Mouse (Mus musculus) thymus, postnatal 25 days (tissue): ENCODE data around the gene Gucy1a1.
"Not testable (repeated sequence)": the region's sequence is repeated elsewhere in the genome, so short reads cannot be mapped to it uniquely, and the experiment has no call there.

ENCODE experiments used
- DNase-seq: peaks from one replicate; pipeline ENCODE4 v3.0.0; 2022

The Gucy1a1 gene

GRCm38 (mm10) chr3:82145126-82145901, at the start of gene Gucy1a1:
Gene Gucy1a1, minus strand, starts transcription at chr3:82145789.
- peak; percentile 16 for DNase-seq

GRCm38 (mm10) chr3:82191559-82192245, 46.1 kb upstream of the Gucy1a1 start:
- DNase-seq = no peak

GRCm38 (mm10) chr3:82185626-82186025, 40.0 kb upstream of the Gucy1a1 start:
- no peak for DNase-seq

- DNase-seq = no peak
Observed at GRCm38 (mm10) chr3:82181500-82181899, 35.9 kb upstream of the Gucy1a1 start.

- DNase-seq = no peak
Observed at GRCm38 (mm10) chr3:82180253-82180652, 34.7 kb upstream of the Gucy1a1 start.

- DNase-seq = no peak
Observed at GRCm38 (mm10) chr3:82175501-82175900, 29.9 kb upstream of the Gucy1a1 start.

GRCm38 (mm10) chr3:82167064-82167463, 21.5 kb upstream of the Gucy1a1 start:
- DNase-seq = no peak

- DNase-seq = no peak
Observed at GRCm38 (mm10) chr3:82165937-82166336, 20.3 kb upstream of the Gucy1a1 start.

GRCm38 (mm10) chr3:82162992-82163391, 17.4 kb upstream of the Gucy1a1 start:
- DNase-seq = not testable (repeated sequence)

- DNase-seq = no peak
Observed at GRCm38 (mm10) chr3:82145978-82146377, 389 bp upstream of the Gucy1a1 start.

- no peak for DNase-seq
Observed at GRCm38 (mm10) chr3:82144725-82145125, 864 bp downstream of the Gucy1a1 start.

- DNase-seq = peak; percentile 7
Observed at GRCm38 (mm10) chr3:82140781-82141180, 4.8 kb downstream of the Gucy1a1 start.

- DNase-seq = no peak
Observed at GRCm38 (mm10) chr3:82138002-82138667, 7.5 kb downstream of the Gucy1a1 start.

- DNase-seq = no peak
Observed at GRCm38 (mm10) chr3:82135483-82135882, 10.1 kb downstream of the Gucy1a1 start.

- DNase-seq = no peak
Observed at GRCm38 (mm10) chr3:82129258-82129657, 16.3 kb downstream of the Gucy1a1 start.

- DNase-seq = no peak
Observed at GRCm38 (mm10) chr3:82124567-82124966, 21.0 kb downstream of the Gucy1a1 start.

- no peak for DNase-seq
Observed at GRCm38 (mm10) chr3:82118916-82119315, 26.7 kb downstream of the Gucy1a1 start.

GRCm38 (mm10) chr3:82112439-82112838, 33.1 kb downstream of the Gucy1a1 start:
- DNase-seq = no peak

- no peak for DNase-seq
Observed at GRCm38 (mm10) chr3:82111986-82112385, 33.6 kb downstream of the Gucy1a1 start.

GRCm38 (mm10) chr3:82108951-82109350, 36.6 kb downstream of the Gucy1a1 start:
- no peak for DNase-seq

GRCm38 (mm10) chr3:82104229-82104628, 41.4 kb downstream of the Gucy1a1 start:
- DNase-seq = no peak

- DNase-seq = no peak
Observed at GRCm38 (mm10) chr3:82099127-82099526, 46.5 kb downstream of the Gucy1a1 start.

GRCm38 (mm10) chr3:82096801-82097200, 48.8 kb downstream of the Gucy1a1 start:
- no peak for DNase-seq
